Mouse (Mus musculus) ES-Bruce4 (cell line): Measurements from ENCODE around the gene Recql. TPM values are rescaled to one million over a fixed set of nuclear protein-coding genes. Genes with fewer than 3 reads are reported as not detected.

ENCODE experiments used
- H3K27ac ChIP-seq: 2 replicates; pipeline ENCODE4 v1.5.1; 2012; ENCODE audit warnings: low read length, inconsistent platforms; ENCODE audit not compliant: insufficient read depth
- H3K27me3 ChIP-seq: 2 replicates; pipeline ENCODE4 v1.6.1; 2012; ENCODE audit warnings: mild to moderate bottlenecking, low read length, inconsistent platforms; ENCODE audit not compliant: control insufficient read depth, poor library complexity, insufficient read depth, severe bottlenecking
- H3K36me3 ChIP-seq: 2 replicates; pipeline ENCODE4 v1.6.1; 2012; ENCODE audit warnings: inconsistent platforms, mild to moderate bottlenecking, low read length, moderate library complexity; ENCODE audit not compliant: control insufficient read depth, poor library complexity, insufficient read depth, severe bottlenecking
- H3K4me1 ChIP-seq: one replicate; pipeline ENCODE4 v1.8.1; 2011; ENCODE audit warnings: low read length; ENCODE audit not compliant: control insufficient read depth, insufficient read depth
- H3K4me3 ChIP-seq: 2 replicates; pipeline ENCODE4 v1.5.1; 2011; ENCODE audit warnings: low read depth, mild to moderate bottlenecking, low read length
- H3K9ac ChIP-seq: 2 replicates; pipeline ENCODE4 v1.6.1; 2012; ENCODE audit warnings: low read depth, mild to moderate bottlenecking, inconsistent platforms; ENCODE audit not compliant: poor library complexity, severe bottlenecking
- H3K9me3 ChIP-seq: replicated peaks from 2 replicates; pipeline ENCODE4 v1.6.1; 2012; ENCODE audit warnings: mild to moderate bottlenecking, low read length, inconsistent platforms; ENCODE audit not compliant: control insufficient read depth, poor library complexity, insufficient read depth, severe bottlenecking
- CTCF ChIP-seq: IDR thresholded peaks from one replicate; pipeline ENCODE4 v1.8.1; 2011; ENCODE audit warnings: low read depth, low read length
- EP300 ChIP-seq: IDR thresholded peaks from 2 replicates; pipeline ENCODE4 v1.6.1; 2011; ENCODE audit warnings: low read depth, low read length; ENCODE audit not compliant: insufficient read depth
- POLR2A ChIP-seq: IDR thresholded peaks from one replicate; pipeline ENCODE4 v1.8.1; 2011; ENCODE audit warnings: low read length; ENCODE audit not compliant: insufficient read depth
- polyA plus RNA-seq: library from polyadenylated mRNA; stranded (reverse); fragments of >200 nt; gene quantifications from 2 replicates; pipeline ENCODE4 v1.2.4, GENCODE M21; 2011; ENCODE audit warnings: low read depth; ENCODE audit not compliant: missing spikeins, insufficient read depth, insufficient read length

Gene Recql
- 55.0 and 55.6 TPM in 2 replicates for polyA plus RNA-seq

- peak within 1 kb of the TSS; percentile 91 for H3K9ac ChIP-seq
- H3K4me3 ChIP-seq: peak within 1 kb of the TSS; percentile 93
- no peaks in the 10 kb centered on the region for H3K27me3 ChIP-seq
- H3K36me3 ChIP-seq: no peaks in the 10 kb centered on the region; the same call in 1 of the 2 replicates
- TF ChIP-seq POLR2A: no peak
- no peak for TF ChIP-seq EP300
- no peak for TF ChIP-seq CTCF
- no peak within 1 kb of the TSS for H3K27ac ChIP-seq
- H3K9me3 ChIP-seq: no peaks in the 10 kb centered on the region
- H3K4me1 ChIP-seq: no peaks in the 10 kb centered on the region
Measured at GRCm38 (mm10) chr6:142387011-142387754, at the start of gene Recql, which contains the start of gene Golt1b. Recql (minus strand) TSS chr6:142387087. Golt1b (plus strand) TSS chr6:142387221.

- no peak overlapping the region for H3K27ac ChIP-seq
- TF ChIP-seq CTCF (no peak), POLR2A (no peak), EP300 (no peak)
- no peaks in the 10 kb centered on the region for H3K27me3 ChIP-seq
- no peaks in the 10 kb centered on the region for H3K36me3 ChIP-seq
- H3K4me1 ChIP-seq: no peaks in the 10 kb centered on the region
- no peak overlapping the region for H3K4me3 ChIP-seq
- no peak overlapping the region for H3K9ac ChIP-seq
- no peaks in the 10 kb centered on the region for H3K9me3 ChIP-seq
Measured at GRCm38 (mm10) chr6:142429072-142429471, 42.2 kb upstream of the Recql start.

- TF ChIP-seq CTCF (no peak), EP300 (no peak), POLR2A (no peak)
- no peaks in the 10 kb centered on the region for H3K9me3 ChIP-seq
- no peak overlapping the region for H3K27ac ChIP-seq
- no peaks in the 10 kb centered on the region for H3K36me3 ChIP-seq
- no peaks in the 10 kb centered on the region for H3K4me1 ChIP-seq
- H3K4me3 ChIP-seq: no peak overlapping the region
- no peak overlapping the region for H3K9ac ChIP-seq
- no peaks in the 10 kb centered on the region for H3K27me3 ChIP-seq
Measured at GRCm38 (mm10) chr6:142424976-142425375, 38.1 kb upstream of the Recql start.

- Histone ChIP-seq H3K4me3 (peak overlapping the region; percentile 26), H3K9me3 (no peaks in the 10 kb centered on the region), H3K9ac (0 out of 2 replicates have a peak overlapping the region, but pooled peaks have one; percentile 63), H3K4me1 (peaks cover 1% of the 10 kb centered on the region), H3K27ac (no peak overlapping the region), H3K27me3 (no peaks in the 10 kb centered on the region), H3K36me3 (no peaks in the 10 kb centered on the region)
- TF ChIP-seq POLR2A (no peak), EP300 (no peak), CTCF (no peak)
Measured at GRCm38 (mm10) chr6:142414597-142414996, 27.7 kb upstream of the Recql start.

GRCm38 (mm10) chr6:142413845-142414244 is 27.0 kb upstream of the Recql start:
- H3K27me3 ChIP-seq: no peaks in the 10 kb centered on the region
- no peak for TF ChIP-seq CTCF
- no peak for TF ChIP-seq EP300
- TF ChIP-seq POLR2A: no peak
- no peak overlapping the region for H3K9ac ChIP-seq
- H3K27ac ChIP-seq: no peak overlapping the region
- H3K9me3 ChIP-seq: no peaks in the 10 kb centered on the region
- no peaks in the 10 kb centered on the region for H3K36me3 ChIP-seq
- peaks cover 1% of the 10 kb centered on the region for H3K4me1 ChIP-seq
- H3K4me3 ChIP-seq: peak overlapping the region; percentile 25; the same call in 1 of the 2 replicates

GRCm38 (mm10) chr6:142412906-142413491 is 26.1 kb upstream of the Recql start, which contains the start of gene Spx:
Spx (plus strand) TSS chr6:142413441.
- Histone ChIP-seq H3K4me1 (no peaks in the 10 kb centered on the region), H3K36me3 (no peaks in the 10 kb centered on the region), H3K4me3 (peak within 1 kb of the TSS; percentile 25; the same call in 1 of the 2 replicates), H3K27ac (no peak within 1 kb of the TSS), H3K9me3 (no peaks in the 10 kb centered on the region), H3K9ac (0 out of 2 replicates have a peak within 1 kb of the TSS, but pooled peaks have one; percentile 63), H3K27me3 (no peaks in the 10 kb centered on the region)
- no peak for TF ChIP-seq POLR2A
- TF ChIP-seq EP300: no peak
- TF ChIP-seq CTCF: no peak
